Mouse (Mus musculus) embryo, embryonic 11 days (tissue): ENCODE measurements around the gene Vmn2r93.

ENCODE experiments used
- DNase-seq: peaks from one replicate; pipeline ENCODE4 v3.0.0-alpha.2; 2015

The Vmn2r93 gene

DNA sequence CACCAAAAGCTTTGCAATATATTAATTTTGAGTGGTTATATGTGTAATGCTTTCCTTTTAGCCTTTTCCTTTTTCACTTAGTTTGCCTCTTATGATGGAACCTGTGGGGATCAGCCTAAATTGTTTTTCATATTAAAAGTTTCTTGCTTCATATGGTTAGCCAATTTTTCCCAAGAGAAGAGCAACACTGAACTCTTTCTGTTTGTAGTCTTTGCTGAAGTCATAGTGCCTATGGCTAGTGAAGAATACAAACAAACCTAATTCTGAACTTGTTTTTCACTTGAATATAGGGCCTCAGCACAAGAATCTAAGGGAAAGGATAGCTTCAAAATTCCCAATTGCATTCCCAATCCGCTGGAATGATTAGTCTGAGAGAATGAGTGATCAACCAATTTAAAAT is at the start of gene Vmn2r93:
Gene Vmn2r93, plus strand, starts transcription at position 301 of the 400 bp plus-strand sequence.
- DNase-seq = no peak

GRCm38 (mm10) chr17:18277656-18278055 is 20.2 kb upstream of the Vmn2r93 start, which contains the start of gene Vmn2r94:
Gene Vmn2r94 (minus strand): TSS chr17:18277756.
- no peak for DNase-seq

GRCm38 (mm10) chr17:18323031-18323430 is 25.1 kb downstream of the Vmn2r93 start:
- no peak for DNase-seq

DNA sequence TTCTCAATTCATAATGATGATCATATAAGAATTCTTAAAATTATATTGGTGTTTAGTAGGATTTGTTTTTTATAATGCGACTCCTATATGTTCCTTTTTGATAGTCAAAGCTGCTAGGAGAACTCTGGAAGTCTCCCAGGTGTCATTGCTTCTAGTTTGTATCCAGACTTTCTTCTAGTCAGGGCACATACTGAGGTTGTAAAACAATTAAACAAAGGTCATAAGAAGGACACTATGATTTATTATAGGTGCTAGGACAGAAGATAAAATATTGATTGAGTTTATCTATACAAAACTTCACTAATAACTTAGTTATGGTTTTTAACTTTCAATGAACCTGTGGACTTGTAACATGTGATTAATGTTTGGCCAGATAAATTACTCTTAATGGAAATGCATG is 62.1 kb downstream of the Vmn2r93 start:
- DNase-seq = no peak

GRCm38 (mm10) chr17:18360602-18361001 is 62.7 kb downstream of the Vmn2r93 start:
- DNase-seq = no peak
